Mouse (Mus musculus) intestine, postnatal 0 days (tissue): ENCODE data around the gene Rasal2. TPM values are rescaled to one million over a fixed set of nuclear protein-coding genes. Genes with fewer than 3 reads are reported as not detected.
A peak's percentile ranks its signal among the peaks of the same experiment; 100 is the strongest.

Source experiments
- ATAC-seq: fragments of 200-750 bp; cut with Nextera tagmentation; 2 replicates; pipeline ENCODE4 v1.8.0; 2017; ENCODE audit warnings: mild to moderate bottlenecking, moderate TSS enrichment, moderate library complexity
- H3K27ac ChIP-seq: fragments of 300-500 bp; sonication (generic); 2 replicates; pipeline ENCODE4 v1.5.1; 2014; ENCODE audit warnings: mild to moderate bottlenecking, low read depth, low read length, moderate library complexity
- H3K27me3 ChIP-seq: fragments of 300-500 bp; sonication (generic); replicated peaks from 2 replicates; pipeline ENCODE4 v1.6.1; 2014; ENCODE audit warnings: low read length, mixed read lengths; ENCODE audit not compliant: control insufficient read depth, insufficient read depth
- H3K36me3 ChIP-seq: fragments of 300-500 bp; sonication (generic); 2 replicates; pipeline ENCODE4 v1.6.1; 2014; ENCODE audit warnings: mild to moderate bottlenecking, moderate library complexity; ENCODE audit not compliant: control insufficient read depth, insufficient read depth
- H3K4me1 ChIP-seq: fragments of 300-500 bp; sonication (generic); replicated peaks from 2 replicates; pipeline ENCODE4 v1.6.1; 2014; ENCODE audit warnings: antibody characterized with exemption, low read length, mixed read lengths; ENCODE audit not compliant: control insufficient read depth, insufficient read depth
- H3K4me2 ChIP-seq: fragments of 300-500 bp; sonication (generic); replicated peaks from 2 replicates; pipeline ENCODE4 v1.6.1; 2014; ENCODE audit warnings: low read depth, mild to moderate bottlenecking, moderate library complexity
- H3K4me3 ChIP-seq: fragments of 300-500 bp; sonication (generic); 2 replicates; pipeline ENCODE4 v1.5.1; 2014; ENCODE audit warnings: low read depth, low read length
- H3K9ac ChIP-seq: fragments of 300-500 bp; sonication (generic); 2 replicates; pipeline ENCODE4 v1.6.1; 2014; ENCODE audit warnings: mild to moderate bottlenecking, low read depth, low read length
- H3K9me3 ChIP-seq: fragments of 300-500 bp; sonication (generic); 2 replicates; pipeline ENCODE4 v1.6.1; 2016; ENCODE audit warnings: mixed run types; ENCODE audit not compliant: control insufficient read depth
- CTCF ChIP-seq: sonication (generic); IDR thresholded peaks from 2 replicates; pipeline ENCODE4 v1.5.1; 2016; ENCODE audit warnings: low read depth, mild to moderate bottlenecking, control low read depth, antibody characterized with exemption, moderate library complexity
- WGBS: fragments of 180-500 bp; shearing (Covaris S2); extraction: QIAGEN DNeasy Blood & Tissue Kit; methylation state at CpG from one replicate; pipeline ENCODE4 v1.1.7; 2014; 5-methylcytosine and 5-hydroxymethylcytosine counted together
- polyA plus RNA-seq: library from polyadenylated mRNA; unstranded; fragments of >200 nt; fragmentation: Nextera tagmentation; extraction: Ambion mirVana; gene quantifications from 2 replicates; pipeline ENCODE4 v1.2.1, GENCODE M21; 2015

Gene Rasal2
- polyA plus RNA-seq, 1 experiment from 2014 or later: 5.3 TPM

GRCm38 (mm10) chr1:157380694-157381093 is 31.7 kb downstream of the Rasal2 start:
- Histone ChIP-seq H3K36me3 (no peaks in the 10 kb centered on the region), H3K27me3 (no peaks in the 10 kb centered on the region), H3K4me1 (no peaks in the 10 kb centered on the region), H3K4me3 (no peak overlapping the region), H3K4me2 (no peak overlapping the region), H3K9me3 (no peaks in the 10 kb centered on the region), H3K9ac (no peak overlapping the region), H3K27ac (no peak overlapping the region)
- peak; percentile 36; the same call in 1 of the 2 replicates for ATAC-seq
- WGBS: 68% methylated on average over 2 of the region's 2 CpGs
- TF ChIP-seq CTCF: no peak

- TF ChIP-seq CTCF: no peak
- Histone ChIP-seq H3K4me3 (no peak overlapping the region), H3K27me3 (no peaks in the 10 kb centered on the region), H3K36me3 (no peaks in the 10 kb centered on the region), H3K4me2 (no peak overlapping the region), H3K4me1 (no peaks in the 10 kb centered on the region), H3K9me3 (no peaks in the 10 kb centered on the region), H3K9ac (no peak overlapping the region), H3K27ac (no peak overlapping the region)
- WGBS: 88% methylated on average over 2 of the region's 2 CpGs
- ATAC-seq: no peak
Observed at GRCm38 (mm10) chr1:157370397-157370796, 42.0 kb downstream of the Rasal2 start.

DNA sequence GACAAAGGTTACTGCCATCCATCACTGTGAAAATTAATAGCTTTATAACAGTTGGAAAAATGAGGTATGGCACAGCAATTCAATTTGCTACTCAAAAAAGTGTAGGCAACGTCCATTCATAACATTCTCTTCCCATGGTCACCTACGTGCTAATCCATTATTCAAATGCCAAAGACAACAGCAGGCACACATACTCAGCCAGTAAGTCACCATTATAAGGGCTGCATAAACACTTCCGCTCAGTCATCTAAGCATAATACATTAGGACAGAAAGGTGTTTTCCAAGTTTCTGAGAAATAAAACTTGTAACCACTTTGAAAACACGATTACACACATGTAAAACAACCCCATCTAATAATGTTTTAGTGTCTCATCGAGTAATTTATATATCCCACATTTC is 44.1 kb downstream of the Rasal2 start:
- Histone ChIP-seq H3K4me3 (no peak overlapping the region), H3K27me3 (no peaks in the 10 kb centered on the region), H3K36me3 (no peaks in the 10 kb centered on the region), H3K9ac (no peak overlapping the region), H3K4me1 (no peaks in the 10 kb centered on the region), H3K4me2 (no peak overlapping the region), H3K9me3 (no peaks in the 10 kb centered on the region), H3K27ac (no peak overlapping the region)
- no peak for TF ChIP-seq CTCF
- no peak for ATAC-seq
- WGBS: 79% methylated on average over 5 of the region's 5 CpGs

DNA sequence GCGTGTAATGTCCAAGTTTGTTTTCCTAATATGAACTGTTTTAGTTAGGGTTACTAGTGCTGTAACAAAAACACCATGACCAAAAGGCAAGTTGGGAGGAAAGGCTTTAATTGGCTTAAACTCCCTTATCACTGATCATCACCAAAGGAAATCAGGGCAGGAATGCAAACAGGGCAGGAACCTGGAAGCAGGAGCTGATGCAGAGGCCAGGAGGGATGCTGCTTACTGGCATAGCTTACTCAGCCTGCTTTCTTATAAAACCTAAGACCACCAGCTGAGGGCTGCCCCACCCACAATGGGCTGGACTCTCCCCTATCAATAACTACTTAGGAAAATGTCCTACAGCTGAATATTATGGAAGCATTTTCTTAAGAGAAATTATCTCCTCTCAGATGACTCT is 65.7 kb downstream of the Rasal2 start:
- Histone ChIP-seq H3K4me1 (no peaks in the 10 kb centered on the region), H3K9ac (no peak overlapping the region), H3K27me3 (no peaks in the 10 kb centered on the region), H3K4me2 (no peak overlapping the region), H3K36me3 (no peaks in the 10 kb centered on the region), H3K4me3 (no peak overlapping the region), H3K9me3 (no peaks in the 10 kb centered on the region), H3K27ac (no peak overlapping the region)
- WGBS: 89% methylated on average over 1 of the region's 1 CpGs
- ATAC-seq: no peak
- no peak for TF ChIP-seq CTCF

GRCm38 (mm10) chr1:157343519-157343918 is 68.9 kb downstream of the Rasal2 start:
- TF ChIP-seq CTCF: no peak
- Histone ChIP-seq H3K9me3 (no peaks in the 10 kb centered on the region), H3K4me2 (no peak overlapping the region), H3K27ac (no peak overlapping the region), H3K36me3 (no peaks in the 10 kb centered on the region), H3K4me1 (no peaks in the 10 kb centered on the region), H3K9ac (no peak overlapping the region), H3K27me3 (no peaks in the 10 kb centered on the region), H3K4me3 (no peak overlapping the region)
- ATAC-seq: no peak

GRCm38 (mm10) chr1:157334834-157335233 is 77.6 kb downstream of the Rasal2 start:
- Histone ChIP-seq H3K4me2 (no peak overlapping the region), H3K9ac (no peak overlapping the region), H3K9me3 (no peaks in the 10 kb centered on the region), H3K36me3 (no peaks in the 10 kb centered on the region), H3K27ac (no peak overlapping the region), H3K4me3 (no peak overlapping the region), H3K4me1 (no peaks in the 10 kb centered on the region), H3K27me3 (no peaks in the 10 kb centered on the region)
- no peak for TF ChIP-seq CTCF
- whole genome bisulfite sequencing: 66% methylated on average over 3 of the region's 3 CpGs
- no peak for ATAC-seq

GRCm38 (mm10) chr1:157328068-157328467 is 84.3 kb downstream of the Rasal2 start:
- H3K4me3 ChIP-seq: no peak overlapping the region
- H3K9me3 ChIP-seq: no peaks in the 10 kb centered on the region
- H3K4me2 ChIP-seq: no peak overlapping the region
- H3K27ac ChIP-seq: no peak overlapping the region
- no peaks in the 10 kb centered on the region for H3K27me3 ChIP-seq
- ATAC-seq: no peak
- H3K4me1 ChIP-seq: no peaks in the 10 kb centered on the region
- H3K36me3 ChIP-seq: no peaks in the 10 kb centered on the region
- TF ChIP-seq CTCF: no peak
- no peak overlapping the region for H3K9ac ChIP-seq
